Mouse (Mus musculus) liver, embryonic 18 days (tissue): ENCODE results near the gene Cavin1. TPM values are rescaled to one million over a fixed set of nuclear protein-coding genes. Genes with fewer than 3 reads are reported as not detected.

Experiments
- polyA plus RNA-seq: library from polyadenylated mRNA; depleted of rRNA; stranded (reverse); fragments of >200 nt; gene quantifications from 2 replicates; pipeline ENCODE4 v1.2.3, GENCODE M21; 2012; rRNA removed

The Cavin1 gene
- polyA plus RNA-seq = 14.0 and 15.8 TPM in 2 replicates

GRCm38 (mm10) chr11:100970557-100970937 is at the start of gene Cavin1:
Gene Cavin1 (minus strand): TSS chr11:100970887.

GRCm38 (mm10) chr11:101009046-101009887 is 38.6 kb upstream of the Cavin1 start, which contains the start of gene Atp6v0a1:
Gene Atp6v0a1 (plus strand): TSS chr11:101009452.

GRCm38 (mm10) chr11:100939512-100940151 is 31.1 kb downstream of the Cavin1 start, which contains the start of gene Stat3:
Gene Stat3 (minus strand): TSS chr11:100939540.

Other genes with a start within 250 kb of the Cavin1 start
- 96.2 and 98.0 TPM in 2 replicates for gene Rab5c, start 232.7 kb downstream of the Cavin1 start, polyA plus RNA-seq
- gene Kcnh4, start 210.9 kb downstream of the Cavin1 start, polyA plus RNA-seq = not detected in 2 replicates
- gene Hcrt, start 208.0 kb downstream of the Cavin1 start, polyA plus RNA-seq = not detected in 2 replicates
- 3.8 and 4.0 TPM in 2 replicates for gene Ghdc, start 199.9 kb downstream of the Cavin1 start, polyA plus RNA-seq
- 13.3 and 16.0 TPM in 2 replicates for gene Stat5b, start 120.2 kb downstream of the Cavin1 start, polyA plus RNA-seq
- gene Stat5a, start 111.5 kb downstream of the Cavin1 start, polyA plus RNA-seq = 5.8 and 6.9 TPM in 2 replicates
- 33.5 and 39.3 TPM in 2 replicates for gene Stat3, start 31.3 kb downstream of the Cavin1 start, polyA plus RNA-seq
- 20.6 and 24.1 TPM in 2 replicates for gene Atp6v0a1, start 38.6 kb upstream of the Cavin1 start, polyA plus RNA-seq
- 9.4 and 9.9 TPM in 2 replicates for gene Naglu, start 99.1 kb upstream of the Cavin1 start, polyA plus RNA-seq
- gene Hsd17b1, start 107.5 kb upstream of the Cavin1 start, polyA plus RNA-seq = 0.35 and 0.42 TPM in 2 replicates
- gene Coasy, start 111.7 kb upstream of the Cavin1 start, polyA plus RNA-seq = 30.0 and 30.3 TPM in 2 replicates
- 19.0 and 21.5 TPM in 2 replicates for gene Mlx, start 116.4 kb upstream of the Cavin1 start, polyA plus RNA-seq
- gene Psmc3ip, start 124.5 kb upstream of the Cavin1 start, polyA plus RNA-seq = 7.1 and 7.6 TPM in 2 replicates
- gene Retreg3, start 149.0 kb upstream of the Cavin1 start, polyA plus RNA-seq = 23.5 and 24.3 TPM in 2 replicates
- gene Tubg1, start 149.1 kb upstream of the Cavin1 start, polyA plus RNA-seq = 6.0 and 6.3 TPM in 2 replicates
- 0.12 and 0.20 TPM in 2 replicates for gene Tubg2, start 185.0 kb upstream of the Cavin1 start, polyA plus RNA-seq
- gene Cntnap1, start 199.6 kb upstream of the Cavin1 start, polyA plus RNA-seq = 0.21 and 0.28 TPM in 2 replicates
- 2.0 and 2.4 TPM in 2 replicates for gene Plekhh3, start 200.5 kb upstream of the Cavin1 start, polyA plus RNA-seq
- gene Ccr10, start 204.6 kb upstream of the Cavin1 start, polyA plus RNA-seq = 0.04 and 0.05 TPM in 2 replicates